Mouse (Mus musculus): ENCODE measurements around the gene Gprc5d. TPM values are rescaled to one million over a fixed set of nuclear protein-coding genes. Genes with fewer than 3 reads are reported as not detected.
A peak's percentile ranks its signal among the peaks of the same experiment; 100 is the strongest.

Gene Gprc5d
- polyA plus RNA-seq, 1 experiment from 2014 or later, result not detected

DNA sequence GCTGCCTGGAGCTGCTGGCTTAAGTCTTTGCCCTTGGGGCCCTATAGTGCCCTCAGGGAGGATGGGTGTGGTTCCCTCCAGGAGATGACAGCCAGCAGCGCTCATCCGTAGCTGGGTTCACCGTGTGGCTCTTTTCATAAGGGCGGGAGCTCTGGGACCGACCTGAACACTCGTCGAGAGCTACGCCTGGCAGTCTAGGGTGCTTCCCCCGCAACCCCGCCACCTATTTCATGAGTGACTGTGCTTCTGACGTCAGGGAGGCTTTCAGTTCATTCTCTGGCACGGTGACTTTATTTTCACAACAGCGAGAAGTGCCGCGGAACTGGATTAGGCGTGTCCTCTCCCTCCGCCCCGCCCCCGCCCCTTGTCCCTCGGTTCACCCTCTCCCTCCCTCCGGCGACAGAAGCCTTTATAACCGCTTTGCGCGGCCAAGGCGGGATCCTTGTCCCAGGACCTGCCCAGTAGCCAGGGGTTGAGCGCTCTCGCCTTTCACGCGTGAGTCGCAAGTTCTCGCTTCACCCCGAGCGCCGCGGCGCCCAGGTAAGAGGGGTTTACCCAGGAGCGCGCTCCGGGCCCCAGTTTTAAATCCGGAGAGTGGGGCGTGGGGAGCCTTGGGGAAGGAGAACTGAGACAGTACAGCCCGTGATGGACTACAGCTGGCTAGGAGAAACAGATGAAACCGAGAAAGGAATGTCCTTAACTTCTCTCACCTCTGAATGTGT is 52.7 kb downstream of the Gprc5d start, which contains the start of gene Gprc5a:
Gene Gprc5a (plus strand): TSS at position 416 of the 722 bp plus-strand sequence.
- Histone ChIP-seq H3K4me2 (ENCODE audit: low read depth, low read length) (peak within 1 kb of the TSS; percentile 57), H3K27ac (replicated peaks; ENCODE audit: low read depth, low read length) (no peak within 1 kb of the TSS), H3K9me3 (replicated peaks; ENCODE audit: control insufficient read depth, low read length) (no peaks in the 10 kb centered on the region), H3K27me3 (ENCODE audit: control insufficient read depth, insufficient read depth, low read length) (0 out of 2 replicates have a peak, but pooled peaks cover 5% of the 10 kb centered on the region), H3K36me3 (replicated peaks; ENCODE audit: control insufficient read depth, insufficient read depth, low read depth, low read length) (no peaks in the 10 kb centered on the region), H3K4me3 (ENCODE audit: low read depth, low read length) (peak within 1 kb of the TSS; percentile 37), H3K4me1 (ENCODE audit: control insufficient read depth, insufficient read depth, low read length) (peaks cover 3% of the 10 kb centered on the region; the same call in 1 of the 2 replicates), H3K9ac (replicated peaks; ENCODE audit: low read length) (peak within 1 kb of the TSS; percentile 47)
- 1% methylated on average over 44 of the region's 44 CpGs for WGBS
- DNase-seq (ENCODE audit: low spot score) (peak; percentile 63), ATAC-seq (replicated peaks; ENCODE audit: insufficient number of reproducible peaks, low FRiP score, low TSS enrichment, low read depth) (0 out of 2 replicates have a peak, but pooled peaks have one; percentile 27)

DNA sequence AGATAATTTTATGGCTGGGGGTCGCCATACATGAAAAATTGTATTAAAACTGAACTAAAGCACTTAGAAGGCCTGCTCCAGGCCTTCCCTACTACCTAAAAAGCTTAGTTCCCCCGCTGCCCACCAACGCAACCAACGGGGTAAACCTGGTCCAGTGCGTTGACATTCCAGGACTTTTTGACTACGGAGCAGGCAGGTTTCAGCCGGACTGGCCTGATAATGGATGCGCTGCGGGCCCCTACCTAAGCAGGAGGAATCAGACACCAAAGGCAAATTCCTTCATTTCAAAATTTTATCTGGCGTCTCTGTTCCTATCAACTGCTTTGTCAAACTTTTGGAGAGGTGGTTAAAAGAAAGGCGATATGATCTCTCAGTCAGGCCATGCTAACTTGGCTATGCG is 53.5 kb downstream of the Gprc5d start:
- Histone ChIP-seq H3K27me3 (ENCODE audit: control insufficient read depth, insufficient read depth, low read length) (0 out of 2 replicates have a peak, but pooled peaks cover 5% of the 10 kb centered on the region), H3K9ac (replicated peaks; ENCODE audit: low read length) (no peak overlapping the region), H3K4me2 (ENCODE audit: low read depth, low read length) (no peak overlapping the region), H3K4me3 (ENCODE audit: low read depth, low read length) (peak overlapping the region; percentile 37; the same call in 1 of the 2 replicates), H3K4me1 (ENCODE audit: control insufficient read depth, insufficient read depth, low read length) (peaks cover 3% of the 10 kb centered on the region; the same call in 1 of the 2 replicates), H3K27ac (replicated peaks; ENCODE audit: low read depth, low read length) (no peak overlapping the region), H3K36me3 (replicated peaks; ENCODE audit: control insufficient read depth, insufficient read depth, low read depth, low read length) (no peaks in the 10 kb centered on the region), H3K9me3 (replicated peaks; ENCODE audit: control insufficient read depth, low read length) (no peaks in the 10 kb centered on the region)
- DNase-seq (ENCODE audit: low spot score) (no peak), ATAC-seq (replicated peaks; ENCODE audit: insufficient number of reproducible peaks, low FRiP score, low TSS enrichment, low read depth) (no peak)
- 63% methylated on average over 12 of the region's 12 CpGs for WGBS

DNA sequence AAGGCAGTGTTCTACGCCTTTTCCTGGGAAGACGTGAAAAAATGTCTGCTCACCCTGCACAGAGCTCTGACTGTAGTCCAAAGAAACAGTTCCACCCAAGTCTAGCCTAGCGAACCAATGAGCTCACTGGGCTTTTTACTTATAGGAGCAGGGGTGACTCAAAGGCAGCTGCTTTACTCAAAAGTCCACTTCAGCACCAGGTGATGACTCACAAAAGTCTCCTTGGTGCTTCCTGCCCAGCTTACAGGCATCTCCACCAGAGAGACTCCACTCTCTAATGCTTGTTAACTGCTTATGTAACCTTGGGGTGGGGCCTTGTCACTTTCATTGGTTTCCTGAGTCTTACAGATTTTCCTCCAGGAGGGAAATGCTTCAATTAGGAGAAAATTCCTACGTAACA is 57.4 kb downstream of the Gprc5d start:
- Histone ChIP-seq H3K36me3 (replicated peaks; ENCODE audit: control insufficient read depth, insufficient read depth, low read depth, low read length) (no peaks in the 10 kb centered on the region), H3K9me3 (replicated peaks; ENCODE audit: control insufficient read depth, low read length) (no peaks in the 10 kb centered on the region), H3K4me3 (ENCODE audit: low read depth, low read length) (no peak overlapping the region), H3K9ac (replicated peaks; ENCODE audit: low read length) (no peak overlapping the region), H3K4me1 (ENCODE audit: control insufficient read depth, insufficient read depth, low read length) (peaks cover 3% of the 10 kb centered on the region; the same call in 1 of the 2 replicates), H3K27me3 (ENCODE audit: control insufficient read depth, insufficient read depth, low read length) (0 out of 2 replicates have a peak, but pooled peaks cover 5% of the 10 kb centered on the region), H3K4me2 (ENCODE audit: low read depth, low read length) (no peak overlapping the region), H3K27ac (replicated peaks; ENCODE audit: low read depth, low read length) (no peak overlapping the region)
- DNase-seq (ENCODE audit: low spot score) (no peak), ATAC-seq (replicated peaks; ENCODE audit: insufficient number of reproducible peaks, low FRiP score, low TSS enrichment, low read depth) (no peak)
- WGBS, result 90% methylated on average over 4 of the region's 4 CpGs

Other genes with a start within 250 kb of the Gprc5d start
- 13.2 and 19.2 TPM in 2 replicates for gene Gpr19, start 219.7 kb downstream of the Gprc5d start, polyA plus RNA-seq (2014; fragmentation: Nextera tagmentation; extraction: Ambion mirVana)
- gene Cdkn1b, start 197.9 kb downstream of the Gprc5d start, polyA plus RNA-seq (2014; fragmentation: Nextera tagmentation; extraction: Ambion mirVana), result 18.7 and 21.2 TPM in 2 replicates
- 3.6 and 4.1 TPM in 2 replicates for gene Apold1, start 136.6 kb downstream of the Gprc5d start, polyA plus RNA-seq (2014; fragmentation: Nextera tagmentation; extraction: Ambion mirVana)
- gene Ddx47, start 106.7 kb downstream of the Gprc5d start, polyA plus RNA-seq (2014; fragmentation: Nextera tagmentation; extraction: Ambion mirVana), result 116 and 125 TPM in 2 replicates
- 2.0 and 2.3 TPM in 2 replicates for gene Gprc5a, start 52.6 kb downstream of the Gprc5d start, polyA plus RNA-seq (2014; fragmentation: Nextera tagmentation; extraction: Ambion mirVana)
- gene Fam234b, start 79.7 kb upstream of the Gprc5d start, polyA plus RNA-seq (2014; fragmentation: Nextera tagmentation; extraction: Ambion mirVana), result 25.0 and 25.2 TPM in 2 replicates
- 3.1 and 3.7 TPM in 2 replicates for gene Hebp1, start 79.7 kb upstream of the Gprc5d start, polyA plus RNA-seq (2014; fragmentation: Nextera tagmentation; extraction: Ambion mirVana)
- gene Gsg1, start 136.1 kb upstream of the Gprc5d start, polyA plus RNA-seq (2014; fragmentation: Nextera tagmentation; extraction: Ambion mirVana), result 0.46 TPM in 1 of 2 replicates, not detected in the other
- not detected in 2 replicates for gene Pbp2, start 192.1 kb upstream of the Gprc5d start, polyA plus RNA-seq (2014; fragmentation: Nextera tagmentation; extraction: Ambion mirVana)
- gene Emp1, start 244.3 kb upstream of the Gprc5d start, polyA plus RNA-seq (2014; fragmentation: Nextera tagmentation; extraction: Ambion mirVana), result 6.6 and 7.3 TPM in 2 replicates

Data from embryonic facial prominence, embryonic 11.5 days (tissue).